Mouse (Mus musculus): ENCODE measurements at regions not wholly inside any gene's neighbourhood (a gene's known extent, or its start where the extent isn't known, plus 50 kb on each side); places are given as distances from the start of the nearest gene placed in this dataset.

DNA sequence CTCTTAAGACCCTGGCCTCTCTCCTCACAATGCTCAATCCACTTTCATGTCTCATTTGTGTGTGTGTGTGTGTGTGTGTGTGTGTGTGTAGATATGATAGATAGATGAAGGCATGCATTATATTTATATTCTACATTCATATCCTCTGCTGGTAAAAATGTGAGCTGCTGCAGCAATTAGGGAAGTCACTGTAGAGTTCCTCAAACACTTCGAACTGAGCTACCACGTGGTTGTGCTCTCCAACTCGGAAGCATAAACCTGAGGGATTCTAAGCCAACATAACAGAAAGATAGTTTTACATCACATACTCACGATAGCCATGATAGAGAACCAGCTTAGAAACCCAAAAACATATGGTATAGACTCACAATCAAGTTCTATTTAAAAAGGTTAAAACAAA lies 565.5 kb upstream of the B3galt2 start:
- no peak for DNase-seq (ENCODE audit: low spot score)

DNA sequence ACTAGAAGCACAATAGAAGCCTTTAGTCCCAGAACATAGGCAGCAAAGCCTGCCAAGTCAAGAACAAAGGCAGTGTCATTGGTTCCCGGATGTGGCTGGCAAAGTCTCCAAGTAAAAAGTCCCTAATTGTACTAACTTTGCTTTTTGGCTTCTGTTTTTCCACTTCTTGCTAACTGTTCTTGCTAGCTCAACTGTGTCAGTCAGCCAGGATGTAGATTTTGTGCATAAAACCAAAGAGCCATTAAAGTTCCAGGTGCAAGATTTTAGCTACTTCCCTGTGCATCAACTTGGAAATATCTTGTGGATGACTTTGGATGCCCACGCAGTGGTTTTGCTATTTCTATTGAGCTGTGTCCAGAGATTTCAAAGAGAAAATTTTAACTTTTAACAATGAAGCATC lies 560.0 kb upstream of the B3galt2 start:
- DNase-seq (ENCODE audit: low spot score): no peak

DNA sequence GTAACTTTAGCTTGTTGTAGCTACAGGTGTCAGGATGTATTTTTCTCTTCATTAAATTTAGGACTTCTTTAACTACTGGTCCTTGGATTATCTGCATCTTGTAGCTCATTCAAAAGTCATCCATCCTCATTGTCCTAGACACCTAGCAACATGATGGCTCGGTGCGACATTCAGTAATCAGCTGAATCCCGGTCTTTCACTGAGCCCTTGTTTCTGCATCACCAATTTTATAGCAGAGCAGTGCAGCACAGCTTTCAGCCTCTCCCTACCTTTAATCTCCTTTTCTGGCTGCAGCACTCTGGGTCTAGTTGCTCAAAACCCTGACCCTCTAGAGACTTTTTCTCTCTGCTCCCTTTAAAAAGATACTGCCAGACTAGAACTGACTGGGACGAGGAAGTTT lies 543.6 kb upstream of the B3galt2 start:
- no peak for DNase-seq (ENCODE audit: low spot score)

DNA sequence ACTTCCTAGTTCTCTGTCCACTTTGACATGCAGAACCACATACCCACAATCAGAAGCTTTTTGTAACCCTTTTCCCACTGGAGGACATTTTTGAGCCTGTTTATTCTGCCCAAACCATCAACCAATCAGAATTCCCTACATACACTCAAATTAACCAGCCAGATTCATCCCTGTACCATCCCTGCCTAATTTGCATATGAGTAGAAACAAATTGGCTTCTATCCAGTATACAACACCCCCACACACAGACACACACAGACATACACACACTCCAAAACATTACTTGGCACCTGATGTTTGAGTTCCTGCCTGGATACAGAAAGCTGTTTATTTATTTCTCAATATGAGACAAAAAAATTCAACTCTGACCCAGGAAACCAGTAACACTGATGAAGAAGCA lies 542.2 kb upstream of the B3galt2 start:
- no peak for DNase-seq (ENCODE audit: low spot score)

GRCm38 (mm10) chr1:143122185-143122584 lies 518.3 kb upstream of the B3galt2 start:
- no peak for DNase-seq (ENCODE audit: low spot score)

DNA sequence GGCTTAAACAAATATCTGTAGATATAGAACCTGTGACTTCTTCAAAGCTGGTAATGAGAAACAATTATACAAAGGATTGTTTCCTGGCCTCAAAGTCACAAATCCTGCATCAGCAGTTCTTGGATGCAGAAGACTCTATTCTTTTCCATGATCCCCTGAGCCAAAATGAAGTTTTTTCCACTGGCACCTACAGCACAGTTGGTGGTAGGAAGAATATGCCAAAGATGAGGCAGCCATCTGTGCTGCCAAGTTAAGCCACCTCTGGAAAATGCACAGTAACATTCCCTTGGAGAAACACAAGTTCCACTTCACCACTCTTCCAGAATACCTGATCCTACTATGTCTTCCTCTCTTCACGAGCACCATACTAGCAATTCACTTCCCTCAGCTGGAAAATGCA lies 510.2 kb upstream of the B3galt2 start:
- DNase-seq (ENCODE audit: low spot score): no peak

DNA sequence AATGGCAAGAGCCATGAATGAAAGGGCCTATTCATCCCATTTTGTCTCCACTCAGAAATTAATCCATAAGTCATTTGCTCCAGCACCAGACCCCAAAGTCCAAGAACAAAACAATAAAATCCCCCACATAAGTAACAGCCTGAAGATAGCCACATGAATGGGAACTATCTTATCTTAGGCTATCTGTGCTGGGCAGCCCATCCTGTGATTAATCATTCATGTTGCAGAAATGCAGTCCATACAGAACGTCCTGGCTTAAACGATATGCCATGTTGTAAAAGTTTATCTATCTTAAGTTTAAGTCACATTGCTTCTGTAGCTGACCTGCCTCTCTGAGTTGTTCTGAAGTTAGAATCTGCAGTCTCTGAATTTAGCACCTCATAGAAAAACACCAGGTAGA lies 507.7 kb upstream of the B3galt2 start:
- no peak for DNase-seq (ENCODE audit: low spot score)

DNA sequence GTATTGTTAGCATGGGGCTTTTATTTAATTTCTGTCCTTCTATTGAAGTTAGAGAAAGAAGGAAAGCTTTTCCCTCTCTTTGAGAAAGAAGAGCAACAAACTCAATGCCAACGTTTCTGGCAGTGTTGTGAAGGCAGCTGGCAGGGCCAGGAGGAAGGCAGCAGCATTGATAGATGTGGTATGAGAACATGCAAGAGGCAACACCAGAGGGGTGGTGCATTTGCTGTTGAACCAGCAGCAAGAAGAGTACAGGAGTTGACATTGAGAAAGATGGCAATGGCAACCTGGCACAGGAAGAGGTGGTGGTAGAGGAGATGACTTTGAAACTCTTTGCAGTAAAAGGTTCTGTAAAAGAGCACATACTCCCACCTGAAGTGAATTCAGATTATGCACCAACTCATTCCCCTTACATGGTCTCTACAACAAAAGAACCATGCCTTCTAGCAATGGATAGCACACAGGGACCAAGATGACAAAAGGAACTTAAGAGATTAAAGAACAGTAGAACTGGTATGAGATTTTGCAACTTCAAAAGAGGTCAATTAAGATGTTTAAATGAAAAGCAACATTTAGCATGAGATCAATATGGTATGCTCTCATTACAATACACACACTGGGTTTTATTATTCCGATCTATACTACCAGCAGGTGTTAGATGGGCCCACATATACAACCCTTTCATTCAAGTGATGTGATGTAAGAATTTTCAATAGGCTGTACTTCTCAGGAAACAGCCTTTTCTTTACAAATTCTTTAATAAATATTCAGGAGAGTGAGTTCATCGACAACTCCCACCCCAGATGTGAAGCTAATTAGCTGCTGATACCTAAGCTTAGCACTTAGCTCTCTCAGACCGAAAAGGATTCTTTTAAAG lies 495.1 kb upstream of the B3galt2 start:
- no peak for DNase-seq (ENCODE audit: low spot score)

DNA sequence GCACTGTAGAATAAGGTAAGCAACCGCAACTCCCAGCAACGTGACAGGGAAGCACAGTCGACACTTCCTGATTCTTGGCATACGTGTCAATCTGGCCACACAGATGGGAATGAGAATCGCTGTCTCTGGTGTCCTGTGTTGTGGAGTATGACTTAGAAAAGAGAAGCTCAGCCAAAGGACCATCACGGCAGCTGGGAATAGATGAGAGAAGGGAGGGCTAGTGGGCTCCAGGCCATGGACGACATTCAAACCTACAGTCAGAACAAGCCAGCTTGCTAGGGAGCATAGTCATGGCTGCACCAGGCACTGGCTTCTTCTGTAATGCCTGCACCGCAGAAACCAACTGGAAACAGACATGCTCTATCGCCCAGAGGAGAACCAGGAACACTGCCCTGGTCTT lies 469.2 kb upstream of the B3galt2 start:
- DNase-seq (ENCODE audit: low spot score): no peak

GRCm38 (mm10) chr1:143173836-143174235 lies 466.6 kb upstream of the B3galt2 start:
- DNase-seq (ENCODE audit: low spot score): no peak

DNA sequence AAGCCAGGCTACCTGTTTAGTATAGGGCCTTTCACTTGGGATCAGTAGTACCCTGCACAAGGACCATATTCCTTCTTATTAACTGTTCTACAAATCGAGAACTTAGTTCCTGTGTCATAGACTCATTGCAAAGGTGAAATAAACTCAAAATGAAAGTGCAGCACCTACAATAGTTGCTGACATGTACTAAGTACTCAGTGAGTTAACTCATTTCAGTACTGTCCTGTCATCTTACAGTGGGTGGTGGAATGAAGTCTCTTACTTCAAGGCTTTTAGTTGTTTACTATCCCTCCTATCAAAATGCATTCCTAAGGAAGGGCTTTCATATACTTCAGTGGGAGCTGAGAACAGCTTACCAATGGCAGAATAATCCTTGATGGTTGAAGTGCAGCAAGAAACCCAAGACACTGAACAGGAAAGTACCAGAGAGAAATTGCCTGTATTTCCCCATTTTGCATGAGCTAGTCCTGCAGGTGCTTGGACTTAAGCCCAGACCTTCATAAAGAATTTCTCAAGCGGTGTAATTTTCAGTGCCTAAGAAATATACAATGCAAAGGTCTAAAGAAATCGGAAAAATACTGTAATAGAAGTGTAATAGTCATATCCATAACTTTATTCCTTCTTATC lies 448.2 kb upstream of the B3galt2 start:
- no peak for DNase-seq (ENCODE audit: low spot score)

DNA sequence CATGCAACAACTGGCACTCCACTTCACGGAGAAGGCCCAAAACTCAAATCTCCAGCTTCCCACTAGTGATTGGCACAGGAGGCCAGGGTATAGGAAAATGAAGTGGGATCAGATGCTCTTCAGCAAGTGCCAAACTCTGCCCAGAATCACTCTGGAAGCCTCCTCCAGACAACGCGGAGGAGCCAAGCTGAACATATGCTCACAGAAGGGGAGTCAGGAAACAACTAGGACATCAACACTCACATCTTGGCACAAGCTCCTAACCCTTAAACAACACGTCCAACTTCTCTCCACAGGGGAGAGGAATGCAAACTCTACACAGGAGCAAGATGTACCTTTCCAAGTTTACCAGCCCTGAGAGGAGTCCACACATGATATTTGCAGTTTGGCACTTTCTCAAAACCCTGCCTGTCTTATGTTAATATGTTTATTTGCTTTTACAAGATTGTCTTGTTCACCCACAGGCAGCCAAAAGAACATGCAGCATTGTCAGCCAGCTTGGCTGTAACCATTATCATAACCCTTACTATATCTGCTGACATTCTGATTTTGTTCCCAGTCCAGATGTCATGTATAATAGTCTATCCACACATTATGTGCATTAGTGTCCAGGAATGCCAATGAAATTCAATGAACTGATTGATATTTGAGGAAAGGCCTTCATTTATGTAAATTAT lies 440.1 kb upstream of the B3galt2 start:
- DNase-seq (ENCODE audit: low spot score): no peak

- no peak for DNase-seq (ENCODE audit: low spot score)
Observed at GRCm38 (mm10) chr1:143200971-143201370, 439.5 kb upstream of the B3galt2 start.

- peak; percentile 13 for DNase-seq (ENCODE audit: low spot score)
Observed at GRCm38 (mm10) chr1:143202182-143202581, 438.3 kb upstream of the B3galt2 start.

- DNase-seq (ENCODE audit: low spot score): no peak
Observed at GRCm38 (mm10) chr1:143204070-143204469, 436.4 kb upstream of the B3galt2 start.

- no peak for DNase-seq (ENCODE audit: low spot score)
Observed at GRCm38 (mm10) chr1:143206995-143207394, 433.5 kb upstream of the B3galt2 start.

DNA sequence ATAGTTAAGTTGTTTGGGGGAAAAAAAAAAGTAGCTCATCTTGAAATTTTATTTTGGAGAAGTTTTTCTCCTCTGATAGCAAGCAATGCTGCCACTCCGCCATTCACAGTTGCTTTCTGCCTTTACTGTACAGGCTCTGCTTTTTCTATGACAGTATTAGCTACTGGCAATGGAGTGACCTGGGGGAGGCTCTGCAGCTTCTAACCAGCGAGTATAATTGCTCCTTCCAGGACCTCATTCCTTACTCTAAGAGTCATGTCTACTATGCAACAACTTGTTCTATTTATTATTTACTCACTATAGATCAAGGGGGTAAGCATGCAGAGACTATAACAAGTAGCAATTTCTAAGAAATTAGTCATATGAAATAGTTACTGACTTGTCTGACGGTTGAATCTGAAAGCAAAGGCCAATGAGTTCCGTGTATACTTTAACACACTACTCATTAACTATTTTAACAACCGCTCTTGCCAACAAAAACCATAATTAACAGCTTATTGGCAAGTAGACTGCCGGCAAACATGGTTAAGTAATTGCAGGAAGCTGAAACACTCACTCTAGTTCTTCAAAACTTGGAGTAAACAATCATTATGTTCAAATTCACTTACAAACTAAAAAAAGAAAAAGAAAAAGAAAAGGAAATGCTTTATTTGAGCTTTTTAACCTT lies 432.9 kb upstream of the B3galt2 start:
- no peak for DNase-seq (ENCODE audit: low spot score)

- no peak for DNase-seq (ENCODE audit: low spot score)
Observed at GRCm38 (mm10) chr1:143217401-143217800, 423.1 kb upstream of the B3galt2 start.

- DNase-seq (ENCODE audit: low spot score): no peak
Observed at GRCm38 (mm10) chr1:143231969-143232368, 408.5 kb upstream of the B3galt2 start.

- DNase-seq (ENCODE audit: low spot score): no peak
Observed at GRCm38 (mm10) chr1:143258470-143259215, 381.8 kb upstream of the B3galt2 start.

- peak; percentile 14 for DNase-seq (ENCODE audit: low spot score)
Observed at GRCm38 (mm10) chr1:143263263-143264038, 377.0 kb upstream of the B3galt2 start.
